18 mouse cellular contexts compared by ENCODE assay signal in the genomic region with DNA sequence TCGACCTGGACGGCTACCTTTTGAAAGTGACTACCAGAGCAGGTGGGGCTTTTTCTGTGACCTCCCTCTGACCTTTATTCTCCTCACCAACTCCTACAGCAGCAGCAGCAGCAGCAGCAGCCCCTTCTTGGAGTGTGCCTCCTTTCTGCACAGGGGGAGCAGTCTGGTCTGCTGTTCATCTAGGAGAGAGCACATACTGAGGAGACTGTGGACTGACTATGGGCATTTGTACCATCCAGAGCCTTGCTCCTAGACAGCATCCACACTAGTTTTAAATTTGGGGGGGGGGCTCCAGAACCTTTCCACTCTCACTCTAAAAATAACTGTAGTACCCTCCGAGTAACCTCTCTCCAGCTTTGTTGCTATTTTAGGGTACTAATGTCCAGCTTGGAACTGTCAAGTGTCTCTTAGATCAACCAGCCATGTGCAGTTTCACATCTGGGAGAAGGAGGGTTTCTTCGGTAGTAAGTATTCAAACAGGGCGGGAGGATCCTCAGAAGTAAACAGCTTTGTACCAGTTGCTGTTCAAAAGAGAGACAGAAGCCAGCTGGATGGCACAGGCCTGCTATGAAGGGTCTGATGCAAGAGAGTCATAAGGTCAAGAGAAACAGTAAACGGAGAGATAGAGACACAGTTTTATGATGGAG.
DNase-seq lines count a peak whose midpoint lies in the region; ATAC-seq and TF ChIP-seq lines count a peak whose summit lies in the region.
"Had no signal": no experiment of that assay in that cellular context is flagged by ENCODE, and none has a peak within 500 bp of the region (broad histone marks: within the 10 kb centered on the region; RNA-seq: fewer than 3 reads in every experiment).

No protein-coding gene starts in this region.

- no peak for TF ChIP-seq CTCF in kidney, postnatal 0 days (IDR thresholded peaks at IDR 0.05; ENCODE audit: low read depth)

- no peak for DNase-seq in heart, adult 8-10 months (ENCODE audit: low spot score)
- peak; percentile 70 for DNase-seq in kidney, postnatal 0 days (ENCODE audit: low spot score)
- no peak for DNase-seq in kidney, adult 8-10 months
- DNase-seq in lung, postnatal 10 days = peak; percentile 66
- DNase-seq in right cerebral cortex, postnatal 25 days = no peak
- DNase-seq in layer of hippocampus, postnatal 14 days (ENCODE audit: low spot score in 2 of 2) = no peak
- DNase-seq: cerebellum, adult 11 months; cerebellum, postnatal 36 days; gastrocnemius, postnatal 36 days; kidney, adult 9 months had no signal

- ATAC-seq in heart, embryonic 12.5 days (ENCODE audit: insufficient number of reproducible peaks, low FRiP score) = peak; percentile 53; the same call in 1 of the 2 replicates
- no peak; the same call in 1 of the 2 replicates for ATAC-seq in kidney, postnatal 0 days (replicated peaks; ENCODE audit: low FRiP score, low read depth)

- peak overlapping the region; percentile 22; the same call in 1 of the 2 replicates for H3K4me2 ChIP-seq in heart, embryonic 12.5 days
- H3K4me2 ChIP-seq in kidney, postnatal 0 days (ENCODE audit: low read length) = no peak overlapping the region
- H3K4me2 ChIP-seq: embryonic facial prominence, embryonic 15.5 days; forebrain, embryonic 12.5 days; hindbrain, embryonic 13.5 days; limb, embryonic 13.5 days; midbrain, embryonic 11.5 days; neural tube, embryonic 15.5 days had no signal

- no peaks in the 10 kb centered on the region for H3K9me3 ChIP-seq in heart, embryonic 12.5 days (replicated peaks)
- H3K9me3 ChIP-seq in kidney, postnatal 0 days (replicated peaks; ENCODE audit: low read length) = no peaks in the 10 kb centered on the region
- H3K9me3 ChIP-seq: embryonic facial prominence, embryonic 15.5 days; forebrain, embryonic 12.5 days; hindbrain, embryonic 13.5 days; limb, embryonic 13.5 days; neural tube, embryonic 15.5 days had no signal

- peak overlapping the region; percentile 89 for H3K27ac ChIP-seq in heart, embryonic 12.5 days (ENCODE audit: poor library complexity, severe bottlenecking)
- no peak overlapping the region for H3K27ac ChIP-seq in kidney, postnatal 0 days
- H3K27ac ChIP-seq: embryonic facial prominence, embryonic 15.5 days; forebrain, embryonic 12.5 days; hindbrain, embryonic 13.5 days; layer of hippocampus, adult 2 months; limb, embryonic 13.5 days; neural tube, embryonic 15.5 days had no signal

- H3K36me3 ChIP-seq in heart, embryonic 12.5 days = no peaks in the 10 kb centered on the region
- no peaks in the 10 kb centered on the region for H3K36me3 ChIP-seq in kidney, postnatal 0 days (ENCODE audit: insufficient read depth, low read length)
- H3K36me3 ChIP-seq: embryonic facial prominence, embryonic 15.5 days; forebrain, embryonic 12.5 days; hindbrain, embryonic 13.5 days; limb, embryonic 13.5 days; neural tube, embryonic 15.5 days had no signal

- H3K9ac ChIP-seq in heart, embryonic 12.5 days = no peak overlapping the region
- H3K9ac ChIP-seq in kidney, postnatal 0 days (ENCODE audit: low read depth, low read length) = no peak overlapping the region
- H3K9ac ChIP-seq: embryonic facial prominence, embryonic 15.5 days; forebrain, embryonic 12.5 days; hindbrain, embryonic 13.5 days; limb, embryonic 13.5 days; neural tube, embryonic 15.5 days had no signal

- WGBS in heart, embryonic 12.5 days = 36% methylated on average over 6 of the region's 6 CpGs
- WGBS in kidney, postnatal 0 days = 30% methylated on average over 6 of the region's 6 CpGs

- H3K27me3 ChIP-seq in heart, embryonic 12.5 days (replicated peaks) = no peaks in the 10 kb centered on the region
- no peaks in the 10 kb centered on the region for H3K27me3 ChIP-seq in kidney, postnatal 0 days (ENCODE audit: insufficient read depth, low read length)
- H3K27me3 ChIP-seq: embryonic facial prominence, embryonic 15.5 days; forebrain, embryonic 12.5 days; hindbrain, embryonic 13.5 days; neural tube, embryonic 15.5 days had no signal

- no peak overlapping the region for H3K4me3 ChIP-seq in heart, embryonic 12.5 days
- H3K4me3 ChIP-seq in kidney, postnatal 0 days (replicated peaks; ENCODE audit: low read depth, low read length) = no peak overlapping the region
- H3K4me3 ChIP-seq: embryonic facial prominence, embryonic 15.5 days; forebrain, embryonic 12.5 days; hindbrain, embryonic 13.5 days; layer of hippocampus, adult 2 months; limb, embryonic 13.5 days; neural tube, embryonic 15.5 days had no signal

- H3K4me1 ChIP-seq in heart, embryonic 12.5 days (replicated peaks) = peaks cover 26% of the 10 kb centered on the region
- H3K4me1 ChIP-seq in kidney, postnatal 0 days (replicated peaks; ENCODE audit: insufficient read depth, low read length) = no peaks in the 10 kb centered on the region
- H3K4me1 ChIP-seq: embryonic facial prominence, embryonic 15.5 days; forebrain, embryonic 12.5 days; hindbrain, embryonic 13.5 days; neural tube, embryonic 15.5 days had no signal

Comparison
In these comparisons a context has a peak if more than half of its experiments do, and no peak if none do; other contexts are left out.
1. DNase-seq: peak in kidney, postnatal 0 days (single experiment) and lung, postnatal 10 days (single experiment); none in heart, adult 8-10 months (single experiment), kidney, adult 8-10 months (0 of 2), right cerebral cortex, postnatal 25 days (single experiment) and layer of hippocampus, postnatal 14 days (0 of 2).